Mouse (Mus musculus): ENCODE results near the gene Snx30. TPM values are rescaled to one million over a fixed set of nuclear protein-coding genes. Genes with fewer than 3 reads are reported as not detected.
A peak's percentile ranks its signal among the peaks of the same experiment; 100 is the strongest.
"Not testable (repeated sequence)": the region's sequence is repeated elsewhere in the genome, so short reads cannot be mapped to it uniquely, and the experiment has no call there.

The Snx30 gene
- total RNA-seq, 2 experiments from 2014 or later, result 4.0 to 4.4 TPM

- intact Hi-C loops (cut with DNase I; ENCODE audit: low total_unique reads), result loop anchor here (5.0 kb wide), 1 partner anchor 85 kb away; no protein-coding TSS in a partner anchor
Measured at GRCm38 (mm10) chr4:59787126-59787525, 18.5 kb upstream of the Snx30 start.

DNA sequence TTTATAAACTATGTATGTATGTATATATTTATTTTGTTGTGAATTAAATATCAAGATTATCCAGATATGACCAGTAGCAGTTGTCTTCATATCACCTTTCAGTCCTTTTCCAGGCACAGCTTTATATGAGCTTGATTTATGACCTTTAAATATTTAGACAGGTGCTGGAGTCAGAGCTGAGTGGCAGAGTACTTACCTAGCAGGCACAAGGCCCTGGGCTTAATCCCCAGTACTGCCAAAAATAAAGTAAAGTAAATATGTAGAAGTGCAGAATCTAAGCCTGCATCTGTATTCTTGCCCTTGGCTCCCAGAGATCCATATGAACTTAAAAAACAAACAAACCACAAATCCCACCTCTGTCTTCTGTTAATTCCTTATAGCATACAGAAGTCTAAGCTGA is 16.6 kb upstream of the Snx30 start:
- intact Hi-C loops (cut with DNase I; ENCODE audit: low total_unique reads), result loop anchor here (5.0 kb wide), 1 partner anchor 83 kb away; no protein-coding TSS in a partner anchor
- DNase-seq, result no peak

More at GRCm38 (mm10) chr4:59787126-59787525, 18.5 kb upstream of the Snx30 start:
- no peak for DNase-seq

- intact Hi-C loops (cut with DNase I; ENCODE audit: low total_unique reads), result loop anchor here (5.0 kb wide), 1 partner anchor 54 kb away; no protein-coding TSS in a partner anchor
- not testable (repeated sequence) for DNase-seq
Measured at GRCm38 (mm10) chr4:59793626-59794025, 12.0 kb upstream of the Snx30 start.

DNA sequence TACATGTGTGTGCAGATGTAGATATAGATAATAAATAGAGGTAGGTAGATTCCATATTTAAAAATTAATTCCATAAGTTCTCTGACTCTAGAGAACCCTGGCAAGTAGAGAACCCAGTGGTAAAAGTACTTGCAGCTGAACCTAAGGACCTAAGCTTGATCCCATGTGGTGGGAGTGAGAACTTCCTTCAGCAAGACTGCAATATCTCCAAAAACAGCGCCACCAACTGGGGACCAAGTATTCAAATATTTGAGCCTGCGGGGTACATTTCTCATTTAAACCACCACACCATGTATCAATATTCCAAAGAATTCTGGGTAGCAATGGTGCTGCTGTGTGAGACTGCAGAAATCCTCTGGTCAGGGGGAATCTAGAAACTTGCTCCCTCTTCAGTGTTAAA is 11.5 kb upstream of the Snx30 start:
- no peak for DNase-seq
- intact Hi-C loops (cut with DNase I; ENCODE audit: low total_unique reads), result loop anchor here (5.0 kb wide), 1 partner anchor 53 kb away; no protein-coding TSS in a partner anchor

- no peak for DNase-seq
- intact Hi-C loops (cut with DNase I; ENCODE audit: low total_unique reads), result no loop called here
Measured at GRCm38 (mm10) chr4:59795788-59796455, 9.7 kb upstream of the Snx30 start.

GRCm38 (mm10) chr4:59800181-59800580 is 5.5 kb upstream of the Snx30 start:
- no peak for DNase-seq
- intact Hi-C loops (cut with DNase I; ENCODE audit: low total_unique reads), result no loop called here

GRCm38 (mm10) chr4:59801489-59801888 is 4.2 kb upstream of the Snx30 start, which contains the start of gene Inip:
TSS of gene Inip (minus strand) at chr4:59801589.
- DNase-seq, result no peak
- intact Hi-C loops (cut with DNase I; ENCODE audit: low total_unique reads), result no loop called here

DNA sequence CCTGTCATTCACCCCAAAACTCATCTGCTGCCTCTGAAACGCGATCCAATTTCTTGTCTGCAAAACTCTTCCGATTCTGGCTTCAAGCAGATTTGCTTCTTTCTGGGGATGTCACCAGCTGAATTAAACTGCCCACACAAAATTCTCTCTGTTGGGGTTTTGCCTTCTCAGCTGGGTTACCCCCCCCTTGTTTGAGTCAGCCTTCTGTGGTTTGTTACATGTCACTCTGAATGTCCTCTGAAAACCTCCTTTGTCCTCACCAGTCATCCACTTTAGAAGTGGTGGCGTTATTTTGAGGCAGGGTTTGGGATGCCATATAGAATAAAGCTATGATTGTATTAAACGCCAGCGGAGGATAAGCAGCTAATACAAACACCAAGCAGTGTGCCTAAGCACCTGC is 3.5 kb upstream of the Snx30 start:
- intact Hi-C loops (cut with DNase I; ENCODE audit: low total_unique reads), result no loop called here
- no peak for DNase-seq

DNA sequence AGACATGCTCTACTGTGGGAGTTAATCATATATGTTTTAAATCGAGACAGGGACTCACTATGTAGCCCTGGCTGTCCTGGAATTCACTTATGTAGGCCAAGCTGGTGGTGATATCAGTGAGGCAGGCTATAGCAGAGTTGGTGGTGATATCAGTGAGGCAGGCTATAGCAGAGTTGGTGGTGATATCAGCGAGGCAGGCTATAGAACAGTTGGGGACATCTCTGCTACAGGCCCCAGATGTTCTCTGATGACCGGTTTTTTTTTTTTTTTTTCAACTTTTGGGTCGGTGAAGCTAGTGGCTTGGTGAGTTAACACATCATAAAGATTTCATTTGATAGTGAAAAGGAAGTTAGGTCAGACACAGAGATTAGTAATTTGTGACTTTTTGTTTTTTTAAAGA is 2.8 kb upstream of the Snx30 start:
- no peak for DNase-seq
- intact Hi-C loops (cut with DNase I; ENCODE audit: low total_unique reads), result no loop called here

DNA sequence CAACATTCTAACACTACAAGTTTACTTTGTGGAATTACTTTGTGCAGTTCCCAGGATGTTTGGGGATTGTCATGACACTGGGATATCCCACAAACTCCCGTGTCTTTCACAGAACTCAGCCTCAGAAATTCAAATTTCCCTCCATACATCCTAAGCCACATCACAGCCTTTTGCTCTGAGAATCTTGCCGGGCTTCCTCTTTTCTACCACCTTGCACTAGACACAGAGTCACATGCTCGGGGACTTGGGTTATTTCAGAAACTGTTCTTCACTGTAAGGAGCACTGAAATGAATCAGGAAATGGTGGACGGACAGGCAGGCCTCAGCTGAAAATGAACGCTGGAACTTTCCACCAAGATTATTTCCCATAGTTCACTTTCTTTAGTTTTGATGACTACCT is 2.3 kb upstream of the Snx30 start:
- DNase-seq, result no peak
- intact Hi-C loops (cut with DNase I; ENCODE audit: low total_unique reads), result no loop called here

- intact Hi-C loops (cut with DNase I; ENCODE audit: low total_unique reads), result no loop called here
Measured at GRCm38 (mm10) chr4:59804754-59805153, 886 bp upstream of the Snx30 start.

DNA sequence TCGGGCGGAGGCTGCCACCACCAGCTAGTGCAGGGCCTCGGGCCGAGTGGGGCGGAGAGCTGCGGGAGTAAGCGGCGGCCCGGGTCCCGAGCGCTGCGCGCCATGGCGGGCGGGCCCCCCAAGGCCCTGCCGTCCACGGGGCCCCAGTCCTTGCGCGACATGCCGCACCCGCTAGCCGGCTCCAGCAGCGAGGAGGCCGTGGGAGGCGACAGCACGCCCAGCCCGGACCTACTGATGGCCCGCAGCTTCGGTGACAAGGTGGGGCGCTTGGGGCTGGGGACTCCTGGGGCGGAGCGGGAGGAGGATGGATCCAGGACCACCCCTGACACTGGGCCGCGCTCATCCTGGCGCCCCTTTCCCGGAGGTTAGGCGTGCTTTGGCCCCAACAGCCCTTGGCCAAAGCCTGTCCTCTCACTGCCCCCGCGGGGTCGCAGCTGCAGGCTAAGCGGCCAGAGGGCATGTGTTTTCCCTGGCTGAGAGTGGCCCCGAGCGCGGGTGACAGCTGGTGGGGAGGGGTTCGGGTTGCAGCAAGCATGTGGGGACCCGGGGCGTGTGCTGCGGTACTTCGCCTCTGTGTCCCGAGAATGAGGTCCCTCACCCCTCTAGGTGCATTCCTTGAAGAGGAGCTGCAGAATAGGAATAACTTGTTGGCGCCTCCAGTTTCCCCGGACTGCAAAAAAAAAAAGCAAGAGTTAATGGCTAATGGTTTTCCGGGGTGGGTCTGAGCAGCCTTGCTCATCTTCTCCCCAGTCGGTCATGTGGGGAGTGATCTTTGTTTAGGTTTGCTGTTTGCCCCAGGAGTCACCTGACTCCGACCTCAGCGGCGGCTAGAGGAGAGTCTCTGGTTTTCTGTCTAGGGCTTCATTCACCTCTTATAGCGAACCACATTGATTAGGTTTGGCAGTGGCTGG is 583 bp downstream of the Snx30 start:
- intact Hi-C loops (cut with DNase I; ENCODE audit: low total_unique reads), result no loop called here
- DNase-seq, result peak; percentile 42

More at GRCm38 (mm10) chr4:59804754-59805153, 886 bp upstream of the Snx30 start:
- DNase-seq, result no peak

GRCm38 (mm10) chr4:59806879-59807195 is 1.2 kb downstream of the Snx30 start:
- no peak for DNase-seq
- intact Hi-C loops (cut with DNase I; ENCODE audit: low total_unique reads), result no loop called here

DNA sequence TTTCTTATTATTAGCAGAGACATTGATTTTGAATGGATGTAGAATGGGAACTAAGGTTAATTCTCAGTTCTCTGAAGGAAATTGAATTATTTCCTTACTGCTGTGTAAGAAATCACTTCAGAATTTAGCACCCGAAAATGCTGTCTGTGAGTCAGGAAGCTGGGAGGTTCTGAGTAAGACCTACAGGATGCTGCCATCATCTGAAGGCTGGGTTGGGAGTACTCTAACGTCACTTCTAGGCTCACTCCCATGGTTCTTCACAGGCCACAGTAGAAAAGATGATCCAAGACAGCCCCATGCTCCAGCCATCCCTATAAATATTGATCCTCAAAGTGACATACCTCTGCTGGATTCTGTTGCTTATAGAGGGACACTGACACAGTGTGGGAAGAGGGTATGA is 1.9 kb downstream of the Snx30 start:
- no peak for DNase-seq
- intact Hi-C loops (cut with DNase I; ENCODE audit: low total_unique reads), result no loop called here

GRCm38 (mm10) chr4:59808396-59808795 is 2.8 kb downstream of the Snx30 start:
- intact Hi-C loops (cut with DNase I; ENCODE audit: low total_unique reads), result no loop called here
- no peak for DNase-seq

GRCm38 (mm10) chr4:59814094-59814493 is 8.5 kb downstream of the Snx30 start:
- no peak for DNase-seq
- intact Hi-C loops (cut with DNase I; ENCODE audit: low total_unique reads), result no loop called here

DNA sequence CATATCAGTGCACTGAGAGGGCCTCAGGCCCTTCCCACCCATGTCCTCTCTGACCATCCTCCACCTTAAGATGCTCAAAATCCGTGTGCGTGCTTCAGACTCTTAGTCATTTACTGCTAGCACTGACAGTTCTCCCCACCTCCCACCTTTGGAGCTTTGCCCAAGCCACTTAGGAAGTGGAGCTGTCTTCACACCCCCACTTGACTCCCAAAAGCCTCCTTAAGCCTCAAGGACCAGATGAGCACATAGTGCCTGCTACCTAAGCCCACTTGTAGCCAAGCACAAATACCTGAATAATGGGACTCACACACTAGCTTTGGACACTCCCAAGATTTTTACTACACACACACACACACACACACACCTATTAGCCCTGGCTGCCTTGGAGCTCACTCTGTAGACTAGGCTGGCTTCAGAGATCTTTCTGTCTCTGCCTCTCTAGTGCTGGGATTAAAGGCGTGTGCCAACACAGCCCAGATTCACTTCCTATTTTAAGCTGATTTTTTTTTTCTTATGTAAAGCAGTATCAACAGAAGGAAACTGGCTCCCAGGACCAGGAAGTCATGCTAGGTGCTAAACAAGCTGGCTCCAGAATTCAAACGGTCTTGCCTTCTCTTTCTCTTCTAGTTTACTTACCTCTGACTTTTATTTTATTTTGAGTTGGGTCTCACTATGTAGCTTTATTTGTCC is 9.6 kb downstream of the Snx30 start:
- DNase-seq, result no peak
- intact Hi-C loops (cut with DNase I; ENCODE audit: low total_unique reads), result no loop called here

GRCm38 (mm10) chr4:59816016-59816415 is 10.4 kb downstream of the Snx30 start:
- DNase-seq, result no peak
- intact Hi-C loops (cut with DNase I; ENCODE audit: low total_unique reads), result no loop called here

DNA sequence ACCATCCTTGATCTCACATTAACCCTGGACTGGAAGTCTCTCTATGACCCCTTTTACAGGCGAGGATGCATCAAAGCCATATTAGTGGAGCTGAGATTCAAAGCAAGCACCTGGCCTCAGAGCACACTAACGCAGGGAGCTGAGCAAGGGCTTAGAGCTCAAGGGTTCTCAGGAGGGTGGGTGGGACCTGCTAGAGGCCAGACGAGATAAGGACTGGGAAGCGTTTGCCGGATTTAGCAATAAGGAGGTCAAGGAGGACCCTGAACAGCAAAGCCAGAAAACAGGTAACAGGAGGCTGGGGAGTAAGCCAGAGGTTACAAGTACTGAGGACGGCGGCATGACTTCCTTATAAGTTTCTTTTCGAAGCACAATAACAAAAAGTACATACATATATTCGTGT is 10.8 kb downstream of the Snx30 start:
- no peak for DNase-seq
- intact Hi-C loops (cut with DNase I; ENCODE audit: low total_unique reads), result no loop called here

DNA sequence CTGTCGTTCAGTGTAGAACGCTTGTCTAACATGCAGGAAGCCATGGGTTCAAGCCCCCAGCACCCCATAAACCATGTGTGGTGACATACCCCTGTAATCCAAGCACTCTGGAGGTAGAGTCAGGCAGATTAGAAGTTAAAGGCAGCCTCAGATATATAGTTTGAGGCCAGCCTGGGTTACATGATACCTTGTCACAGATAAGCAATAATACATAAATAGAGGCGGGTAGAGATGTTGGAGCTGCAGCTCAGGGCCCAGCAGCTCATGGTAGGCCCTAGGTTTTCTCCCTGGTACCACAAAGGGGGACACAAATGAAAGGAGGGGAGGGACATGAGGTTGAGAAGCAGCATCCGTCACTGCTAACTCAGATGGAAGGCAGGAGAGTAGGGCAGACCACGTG is 12.2 kb downstream of the Snx30 start:
- intact Hi-C loops (cut with DNase I; ENCODE audit: low total_unique reads), result no loop called here
- no peak for DNase-seq
